Mouse (Mus musculus) MEL (cell line): Measurements from ENCODE around the gene Magi2.

Experiments
- CHD2 ChIP-seq: IDR thresholded peaks from 2 replicates; pipeline ENCODE4 v1.6.1; 2011; ENCODE audit warnings: low read length, improper control_type of control experiment
- ELF1 ChIP-seq: IDR thresholded peaks from 2 replicates; pipeline ENCODE4 v1.6.1; 2014; ENCODE audit warnings: low read depth, mild to moderate bottlenecking, inconsistent platforms, low read length, improper control_type of control experiment, moderate library complexity
- HCFC1 ChIP-seq: IDR thresholded peaks from 2 replicates; pipeline ENCODE4 v1.6.1; 2012; ENCODE audit warnings: low read depth, mild to moderate bottlenecking, inconsistent platforms, low read length, improper control_type of control experiment, moderate library complexity
- MEF2A ChIP-seq: IDR thresholded peaks from 2 replicates; pipeline ENCODE4 v1.6.1; 2014; ENCODE audit warnings: low read depth, mild to moderate bottlenecking, inconsistent platforms, low read length, improper control_type of control experiment; ENCODE audit not compliant: poor library complexity, insufficient replicate concordance, severe bottlenecking; ENCODE audit errors: extremely low read depth
- POLR2A ChIP-seq, 2 experiments: IDR thresholded peaks; 2 replicates each; pipeline ENCODE4 v1.6.1; 2011 to 2012; ENCODE audit warnings: low read length in 2 of 2, mild to moderate bottlenecking in 2 of 2, control low read depth in 1 of 2, improper control_type of control experiment in 1 of 2, low read depth in 1 of 2, moderate library complexity in 1 of 2; ENCODE audit not compliant: control insufficient read depth in 1 of 2, insufficient read depth in 1 of 2, poor library complexity in 1 of 2
- ZNF384 ChIP-seq: IDR thresholded peaks from 2 replicates; pipeline ENCODE4 v1.6.1; 2012; ENCODE audit warnings: low read depth, mild to moderate bottlenecking, inconsistent platforms, low read length, improper control_type of control experiment

DNA sequence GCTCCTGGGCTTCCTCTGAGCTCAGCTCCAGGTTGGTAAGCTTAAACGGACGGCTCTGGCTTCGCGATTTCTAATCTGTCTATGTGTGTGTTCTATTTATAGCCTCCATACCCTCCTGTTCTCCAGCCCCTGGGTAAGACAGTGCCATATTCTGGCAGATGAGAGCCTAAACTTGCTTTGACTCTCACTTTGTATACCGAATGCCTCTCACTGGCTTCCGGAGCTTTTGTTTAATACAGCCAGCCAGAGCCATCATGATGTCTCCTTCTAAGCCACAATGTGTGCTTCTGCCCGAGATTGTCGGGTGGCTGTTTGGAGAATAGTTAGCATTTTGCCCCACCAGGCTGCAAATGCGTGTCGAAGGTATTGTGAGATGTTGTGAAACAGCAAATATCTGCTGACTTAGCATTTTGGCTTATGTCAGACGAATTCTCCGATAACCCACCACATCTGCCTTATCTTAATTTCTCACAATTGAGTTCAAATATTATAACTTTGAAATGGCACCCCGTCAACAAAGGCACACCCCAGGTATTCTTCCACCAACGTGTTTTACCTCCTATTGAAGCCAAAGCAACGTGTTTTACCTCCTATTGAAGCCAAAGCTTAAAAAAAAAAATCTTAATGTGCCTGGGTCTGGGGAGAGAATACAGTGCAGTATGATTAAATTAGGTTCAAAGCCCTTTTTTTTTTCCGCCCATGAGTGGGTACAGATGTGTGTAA lies 681.3 kb downstream of the Magi2 start:
- no peak for TF ChIP-seq POLR2A (IDR thresholded peaks at IDR 0.05; ENCODE audit: control insufficient read depth in 1 of 2, insufficient read depth in 1 of 2, low read depth in 1 of 2, low read length in 2 of 2, poor library complexity in 1 of 2)
- no peak for TF ChIP-seq HCFC1
- TF ChIP-seq MEF2A = no peak
- TF ChIP-seq CHD2 = no peak
- no peak for TF ChIP-seq ZNF384
- no peak for TF ChIP-seq ELF1
